Mouse (Mus musculus) midbrain, embryonic 16.5 days (tissue): ENCODE measurements around the gene Atrnl1. TPM values are rescaled to one million over a fixed set of nuclear protein-coding genes. Genes with fewer than 3 reads are reported as not detected.

Source experiments
- ATAC-seq: fragments of 200-750 bp; cut with Nextera tagmentation; 2 replicates; pipeline ENCODE4 v1.8.0; 2017; ENCODE audit warnings: moderate TSS enrichment
- H3K27ac ChIP-seq: fragments of 300-500 bp; sonication (generic); 2 replicates; pipeline ENCODE4 v1.5.1; 2014; ENCODE audit warnings: mild to moderate bottlenecking, low read length, mixed read lengths
- H3K27me3 ChIP-seq: fragments of 300-500 bp; sonication (generic); 2 replicates; pipeline ENCODE4 v1.6.1; 2014; ENCODE audit warnings: low read depth, low read length, mixed read lengths; ENCODE audit not compliant: control insufficient read depth, insufficient read depth
- H3K36me3 ChIP-seq: fragments of 300-500 bp; sonication (generic); 2 replicates; pipeline ENCODE4 v1.6.1; 2014; ENCODE audit warnings: mild to moderate bottlenecking, low read length, moderate library complexity, mixed read lengths; ENCODE audit not compliant: control insufficient read depth, insufficient read depth
- H3K4me1 ChIP-seq: fragments of 300-500 bp; sonication (generic); 2 replicates; pipeline ENCODE4 v1.6.1; 2014; ENCODE audit warnings: mild to moderate bottlenecking, low read length, mixed read lengths; ENCODE audit not compliant: control insufficient read depth, insufficient read depth
- H3K4me2 ChIP-seq: fragments of 300-500 bp; sonication (generic); 2 replicates; pipeline ENCODE4 v1.6.1; 2014; ENCODE audit warnings: mild to moderate bottlenecking, low read length, mixed read lengths
- H3K4me3 ChIP-seq: fragments of 300-500 bp; sonication (generic); 2 replicates; pipeline ENCODE4 v1.5.1; 2014; ENCODE audit warnings: low read depth, mild to moderate bottlenecking, low read length, moderate library complexity, mixed read lengths
- H3K9ac ChIP-seq: fragments of 300-500 bp; sonication (generic); 2 replicates; pipeline ENCODE4 v1.6.1; 2014; ENCODE audit warnings: low read depth, low read length, mixed read lengths
- H3K9me3 ChIP-seq: fragments of 300-500 bp; sonication (generic); replicated peaks from 2 replicates; pipeline ENCODE4 v1.6.1; 2014; ENCODE audit warnings: mild to moderate bottlenecking, low read length, mixed read lengths; ENCODE audit not compliant: control insufficient read depth, poor library complexity, severe bottlenecking
- WGBS: fragments of 180-500 bp; shearing (Covaris S2); extraction: QIAGEN DNeasy Blood & Tissue Kit; methylation state at CpG from one replicate; pipeline ENCODE4 v1.1.7; 2014; 5-methylcytosine and 5-hydroxymethylcytosine counted together
- polyA plus RNA-seq: library from polyadenylated mRNA; unstranded; fragments of >200 nt; fragmentation: Nextera tagmentation; extraction: Ambion mirVana; gene quantifications from 2 replicates; pipeline ENCODE4 v1.2.1, GENCODE M21; 2015

Atrnl1 gene
- polyA plus RNA-seq, 1 experiment from 2014 or later: 8.3 TPM

GRCm38 (mm10) chr19:57621814-57622213, 11.0 kb downstream of the Atrnl1 start:
- H3K36me3 ChIP-seq: no peaks in the 10 kb centered on the region
- WGBS: 94% methylated on average over 19 of the region's 19 CpGs

GRCm38 (mm10) chr19:57625738-57626137, 14.9 kb downstream of the Atrnl1 start:
- Histone ChIP-seq H3K9me3 (no peaks in the 10 kb centered on the region), H3K9ac (no peak overlapping the region), H3K27ac (no peak overlapping the region), H3K27me3 (no peaks in the 10 kb centered on the region), H3K4me2 (no peak overlapping the region), H3K36me3 (no peaks in the 10 kb centered on the region), H3K4me3 (no peak overlapping the region), H3K4me1 (0 out of 2 replicates have a peak, but pooled peaks cover 2% of the 10 kb centered on the region)
- 87% methylated on average over 9 of the region's 9 CpGs for WGBS
- no peak for ATAC-seq

More at GRCm38 (mm10) chr19:57621814-57622213, 11.0 kb downstream of the Atrnl1 start:
- no peak overlapping the region for H3K9ac ChIP-seq
- H3K4me3 ChIP-seq: no peak overlapping the region
- no peak overlapping the region for H3K27ac ChIP-seq
- H3K27me3 ChIP-seq: no peaks in the 10 kb centered on the region
- no peak for ATAC-seq
- H3K9me3 ChIP-seq: no peaks in the 10 kb centered on the region
- H3K4me1 ChIP-seq: 0 out of 2 replicates have a peak, but pooled peaks cover 1% of the 10 kb centered on the region
- no peak overlapping the region for H3K4me2 ChIP-seq

GRCm38 (mm10) chr19:57627251-57627650, 16.4 kb downstream of the Atrnl1 start:
- ATAC-seq: no peak
- H3K36me3 ChIP-seq: no peaks in the 10 kb centered on the region
- no peaks in the 10 kb centered on the region for H3K9me3 ChIP-seq
- WGBS: 93% methylated on average over 8 of the region's 8 CpGs
- 0 out of 2 replicates have a peak, but pooled peaks cover 2% of the 10 kb centered on the region for H3K4me1 ChIP-seq
- no peak overlapping the region for H3K4me3 ChIP-seq
- no peak overlapping the region for H3K4me2 ChIP-seq
- no peak overlapping the region for H3K9ac ChIP-seq
- H3K27me3 ChIP-seq: no peaks in the 10 kb centered on the region
- H3K27ac ChIP-seq: no peak overlapping the region

- no peak overlapping the region for H3K4me3 ChIP-seq
- H3K36me3 ChIP-seq: no peaks in the 10 kb centered on the region
- H3K4me1 ChIP-seq: no peaks in the 10 kb centered on the region
- no peak for ATAC-seq
- no peaks in the 10 kb centered on the region for H3K9me3 ChIP-seq
- no peak overlapping the region for H3K27ac ChIP-seq
- WGBS: 96% methylated on average over 21 of the region's 21 CpGs
- H3K4me2 ChIP-seq: no peak overlapping the region
- H3K27me3 ChIP-seq: no peaks in the 10 kb centered on the region
- H3K9ac ChIP-seq: no peak overlapping the region
Measured at GRCm38 (mm10) chr19:57642536-57642935, 31.7 kb downstream of the Atrnl1 start.

GRCm38 (mm10) chr19:57642980-57643379, 32.1 kb downstream of the Atrnl1 start:
- Histone ChIP-seq H3K27me3 (no peaks in the 10 kb centered on the region), H3K36me3 (no peaks in the 10 kb centered on the region), H3K4me2 (no peak overlapping the region), H3K27ac (no peak overlapping the region), H3K4me3 (no peak overlapping the region), H3K9me3 (no peaks in the 10 kb centered on the region), H3K9ac (no peak overlapping the region), H3K4me1 (no peaks in the 10 kb centered on the region)
- WGBS: 64% methylated on average over 2 of the region's 2 CpGs
- no peak for ATAC-seq

GRCm38 (mm10) chr19:57648202-57648943, 37.5 kb downstream of the Atrnl1 start:
- Histone ChIP-seq H3K27me3 (no peaks in the 10 kb centered on the region), H3K4me3 (no peak overlapping the region), H3K9ac (no peak overlapping the region), H3K36me3 (no peaks in the 10 kb centered on the region), H3K9me3 (no peaks in the 10 kb centered on the region), H3K27ac (no peak overlapping the region), H3K4me2 (no peak overlapping the region), H3K4me1 (no peaks in the 10 kb centered on the region)
- WGBS: 91% methylated on average over 14 of the region's 14 CpGs
- peak; percentile 32; the same call in 1 of the 2 replicates for ATAC-seq

GRCm38 (mm10) chr19:57648944-57649271, 38.1 kb downstream of the Atrnl1 start:
- WGBS: 98% methylated on average over 4 of the region's 4 CpGs
- H3K9ac ChIP-seq: no peak overlapping the region
- no peaks in the 10 kb centered on the region for H3K27me3 ChIP-seq
- H3K4me2 ChIP-seq: no peak overlapping the region
- no peaks in the 10 kb centered on the region for H3K4me1 ChIP-seq
- H3K27ac ChIP-seq: no peak overlapping the region
- no peak overlapping the region for H3K4me3 ChIP-seq
- no peak; the same call in 1 of the 2 replicates for ATAC-seq
- H3K9me3 ChIP-seq: no peaks in the 10 kb centered on the region
- no peaks in the 10 kb centered on the region for H3K36me3 ChIP-seq

GRCm38 (mm10) chr19:57655083-57655482, 44.2 kb downstream of the Atrnl1 start:
- Histone ChIP-seq H3K9me3 (no peaks in the 10 kb centered on the region), H3K4me3 (no peak overlapping the region), H3K36me3 (no peaks in the 10 kb centered on the region), H3K4me1 (no peaks in the 10 kb centered on the region), H3K9ac (no peak overlapping the region), H3K27ac (no peak overlapping the region), H3K4me2 (no peak overlapping the region), H3K27me3 (no peaks in the 10 kb centered on the region)
- 64% methylated on average over 2 of the region's 2 CpGs for WGBS
- ATAC-seq: no peak

- H3K27ac ChIP-seq: no peak overlapping the region
- H3K4me2 ChIP-seq: no peak overlapping the region
- ATAC-seq: no peak
- H3K36me3 ChIP-seq: no peaks in the 10 kb centered on the region
- no peaks in the 10 kb centered on the region for H3K27me3 ChIP-seq
- no peak overlapping the region for H3K9ac ChIP-seq
- no peak overlapping the region for H3K4me3 ChIP-seq
- H3K4me1 ChIP-seq: no peaks in the 10 kb centered on the region
- no peaks in the 10 kb centered on the region for H3K9me3 ChIP-seq
- 93% methylated on average over 11 of the region's 11 CpGs for WGBS
Measured at GRCm38 (mm10) chr19:57655491-57655890, 44.7 kb downstream of the Atrnl1 start.
